Mouse (Mus musculus): ENCODE measurements around the gene Lta.

- TF ChIP-seq CTCF (IDR thresholded peaks at IDR 0.05; ENCODE audit: extremely low read depth, insufficient read depth, low read length) (no peak), POLR2A (IDR thresholded peaks at IDR 0.05; ENCODE audit: extremely low read depth, insufficient read depth, low read length) (no peak)
Measured at GRCm38 (mm10) chr17:35191723-35192122, 13.4 kb downstream of the Lta start.
